Mouse (Mus musculus): ENCODE measurements at regions not wholly inside any gene's neighbourhood (a gene's known extent, or its start where the extent isn't known, plus 50 kb on each side); places are given as distances from the start of the nearest gene placed in this dataset.

DNA sequence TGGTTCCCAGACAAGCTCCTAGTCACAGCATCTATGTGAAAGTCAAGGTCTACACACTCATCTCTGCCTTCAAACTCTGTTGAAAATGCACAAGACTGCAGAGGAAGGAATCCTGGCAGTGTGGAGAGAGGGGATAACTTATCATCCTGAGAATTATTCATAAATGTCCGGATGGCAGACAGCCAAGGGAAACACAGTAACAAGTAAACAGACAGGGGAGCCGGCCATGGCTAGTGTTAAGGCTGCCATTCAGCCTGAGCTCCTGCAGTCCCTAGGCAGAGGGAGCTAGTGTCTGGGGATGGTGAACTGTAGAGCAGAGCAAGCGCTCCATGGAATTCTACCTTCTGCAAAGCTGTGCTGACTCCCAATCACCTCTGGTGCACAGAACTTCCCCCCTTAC, 100.3 kb upstream of the Dazl start:
- Histone ChIP-seq H3K4me3 (replicated peaks; ENCODE audit: low read length) (no peak overlapping the region), H3K4me1 (replicated peaks; ENCODE audit: control insufficient read depth, insufficient read depth, low read length) (no peaks in the 10 kb centered on the region), H3K9me3 (ENCODE audit: control insufficient read depth, low read length) (no peaks in the 10 kb centered on the region), H3K9ac (replicated peaks; ENCODE audit: low read depth, low read length) (no peak overlapping the region), H3K4me2 (ENCODE audit: low read length) (no peak overlapping the region), H3K27ac (ENCODE audit: low read length) (no peak overlapping the region), H3K27me3 (replicated peaks; ENCODE audit: control insufficient read depth, insufficient read depth, low read length) (no peaks in the 10 kb centered on the region), H3K36me3 (ENCODE audit: control insufficient read depth, insufficient read depth) (no peaks in the 10 kb centered on the region)
- 53% methylated on average over 3 of the region's 3 CpGs for WGBS
- ATAC-seq, result peak; percentile 55; the same call in 1 of the 2 replicates

DNA sequence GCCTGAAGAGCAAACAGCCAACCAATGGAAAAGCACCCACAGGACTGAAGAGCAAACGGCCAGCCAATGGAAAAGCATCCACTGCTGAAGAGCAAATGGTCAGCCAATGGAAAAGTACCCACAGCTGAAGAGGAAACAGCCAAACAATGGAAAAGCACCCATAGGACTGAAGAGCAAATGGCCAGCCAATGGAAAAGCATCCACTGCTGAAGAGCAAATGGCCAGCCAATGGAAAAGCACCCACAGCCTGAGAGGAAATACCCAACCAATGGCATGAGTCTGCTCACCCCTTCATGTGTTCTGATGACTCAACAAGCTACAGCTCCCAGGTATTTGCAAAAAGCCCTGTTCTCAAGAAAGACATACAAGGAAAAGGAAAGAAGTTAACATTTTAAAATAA, 101.4 kb upstream of the Dazl start:
- H3K4me2 ChIP-seq (ENCODE audit: low read length), result no peak overlapping the region
- H3K36me3 ChIP-seq (ENCODE audit: control insufficient read depth, insufficient read depth), result no peaks in the 10 kb centered on the region
- H3K27ac ChIP-seq (ENCODE audit: low read length), result no peak overlapping the region
- no peak overlapping the region for H3K9ac ChIP-seq (replicated peaks; ENCODE audit: low read depth, low read length)
- H3K27me3 ChIP-seq (replicated peaks; ENCODE audit: control insufficient read depth, insufficient read depth, low read length), result no peaks in the 10 kb centered on the region
- H3K4me3 ChIP-seq (replicated peaks; ENCODE audit: low read length), result no peak overlapping the region
- ATAC-seq, result no peak
- no peaks in the 10 kb centered on the region for H3K9me3 ChIP-seq (ENCODE audit: control insufficient read depth, low read length)
- no peaks in the 10 kb centered on the region for H3K4me1 ChIP-seq (replicated peaks; ENCODE audit: control insufficient read depth, insufficient read depth, low read length)
- 88% methylated on average over 1 of the region's 1 CpGs for WGBS

DNA sequence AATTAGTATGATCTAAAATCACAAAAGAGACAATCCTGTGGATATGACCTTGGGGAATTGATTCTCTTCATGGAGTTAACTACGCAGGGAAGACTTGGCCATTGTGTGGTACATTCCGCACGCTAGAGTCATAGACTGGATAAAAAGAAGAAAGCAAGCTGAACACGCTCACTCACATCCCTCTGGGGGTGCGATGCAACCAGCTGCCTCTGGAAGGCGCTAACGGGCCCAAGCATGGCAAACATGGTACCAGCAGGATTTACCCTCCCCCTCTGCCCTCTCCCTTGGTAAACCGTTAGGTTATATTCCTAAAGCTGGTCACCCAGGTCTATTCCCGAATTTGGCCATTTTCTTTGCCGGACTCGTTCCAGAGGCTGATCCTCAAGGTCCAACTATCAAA, 102.2 kb upstream of the Dazl start:
- 95% methylated on average over 11 of the region's 11 CpGs for whole genome bisulfite sequencing
- Histone ChIP-seq H3K27ac (ENCODE audit: low read length) (no peak overlapping the region), H3K9ac (replicated peaks; ENCODE audit: low read depth, low read length) (no peak overlapping the region), H3K36me3 (ENCODE audit: control insufficient read depth, insufficient read depth) (no peaks in the 10 kb centered on the region), H3K27me3 (replicated peaks; ENCODE audit: control insufficient read depth, insufficient read depth, low read length) (no peaks in the 10 kb centered on the region), H3K4me1 (replicated peaks; ENCODE audit: control insufficient read depth, insufficient read depth, low read length) (no peaks in the 10 kb centered on the region), H3K4me3 (replicated peaks; ENCODE audit: low read length) (no peak overlapping the region), H3K4me2 (ENCODE audit: low read length) (no peak overlapping the region), H3K9me3 (ENCODE audit: control insufficient read depth, low read length) (no peaks in the 10 kb centered on the region)
- no peak for ATAC-seq

DNA sequence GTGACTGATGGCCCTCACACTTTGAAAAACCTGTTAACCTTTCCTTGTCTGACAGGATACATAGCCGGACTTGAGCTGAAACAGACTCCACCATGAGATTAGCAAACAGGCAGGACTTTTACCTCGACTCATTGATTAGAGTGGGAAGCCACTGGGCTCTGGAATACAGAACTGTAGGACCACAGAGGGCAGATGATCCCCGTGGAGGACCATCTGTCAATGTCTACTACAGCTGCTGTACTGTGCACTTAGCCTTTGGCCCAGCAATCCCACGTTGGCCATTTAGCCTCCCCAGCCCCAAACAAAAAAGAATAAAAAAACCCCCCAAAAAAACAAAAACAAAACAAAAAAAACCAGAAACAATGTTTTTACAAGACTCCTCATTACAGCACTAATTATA, 103.9 kb upstream of the Dazl start:
- ATAC-seq, result no peak
- Histone ChIP-seq H3K4me3 (replicated peaks; ENCODE audit: low read length) (no peak overlapping the region), H3K36me3 (ENCODE audit: control insufficient read depth, insufficient read depth) (no peaks in the 10 kb centered on the region), H3K4me2 (ENCODE audit: low read length) (no peak overlapping the region), H3K27ac (ENCODE audit: low read length) (no peak overlapping the region), H3K9ac (replicated peaks; ENCODE audit: low read depth, low read length) (no peak overlapping the region), H3K9me3 (ENCODE audit: control insufficient read depth, low read length) (no peaks in the 10 kb centered on the region), H3K4me1 (replicated peaks; ENCODE audit: control insufficient read depth, insufficient read depth, low read length) (no peaks in the 10 kb centered on the region), H3K27me3 (replicated peaks; ENCODE audit: control insufficient read depth, insufficient read depth, low read length) (no peaks in the 10 kb centered on the region)
- 73% methylated on average over 4 of the region's 4 CpGs for WGBS

DNA sequence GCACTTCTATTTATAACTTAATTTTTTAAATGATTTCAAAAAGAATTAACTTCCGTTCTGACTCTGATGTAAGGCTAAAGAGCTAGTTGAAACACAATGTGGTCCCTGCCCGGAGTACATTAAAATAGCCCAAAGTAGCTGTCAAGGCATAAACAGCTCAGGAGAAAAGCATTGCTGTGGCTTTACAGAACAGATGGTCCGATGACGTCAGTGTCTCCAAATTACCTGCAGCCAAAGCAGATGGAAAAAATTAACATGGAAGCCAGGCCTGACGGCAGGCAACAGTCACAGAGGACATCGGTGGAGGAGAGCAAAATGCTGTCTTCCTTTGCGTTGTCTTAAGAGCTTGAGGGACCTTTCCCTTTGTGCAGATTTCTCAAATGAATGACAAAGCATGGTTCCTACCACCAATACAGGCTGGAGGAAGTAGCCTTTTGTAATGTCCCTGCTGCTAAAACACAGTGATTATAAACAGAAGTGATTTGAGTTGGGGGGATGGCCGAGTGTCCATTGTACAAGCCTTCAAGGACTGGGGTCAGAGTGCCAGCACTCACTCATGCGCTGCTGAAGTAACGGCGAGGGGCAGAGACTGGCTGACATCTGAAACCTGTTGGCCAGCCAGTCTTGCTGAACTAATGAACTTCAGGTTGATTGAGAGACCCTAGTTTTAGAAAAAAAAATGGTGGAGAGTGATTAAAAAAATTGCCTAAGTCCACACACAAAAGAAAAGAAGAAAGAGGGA, 101.8 kb upstream of the Plcl2 start:
- Histone ChIP-seq H3K4me2 (ENCODE audit: low read length) (no peak overlapping the region), H3K9ac (replicated peaks; ENCODE audit: low read depth, low read length) (no peak overlapping the region), H3K27ac (ENCODE audit: low read length) (peak overlapping the region; percentile 35; the same call in 1 of the 2 replicates), H3K4me1 (replicated peaks; ENCODE audit: control insufficient read depth, insufficient read depth, low read length) (peaks cover 8% of the 10 kb centered on the region), H3K36me3 (ENCODE audit: control insufficient read depth, insufficient read depth) (no peaks in the 10 kb centered on the region), H3K9me3 (ENCODE audit: control insufficient read depth, low read length) (no peaks in the 10 kb centered on the region), H3K27me3 (replicated peaks; ENCODE audit: control insufficient read depth, insufficient read depth, low read length) (no peaks in the 10 kb centered on the region), H3K4me3 (replicated peaks; ENCODE audit: low read length) (no peak overlapping the region)
- ATAC-seq, result peak; percentile 86
- 36% methylated on average over 11 of the region's 11 CpGs for WGBS

DNA sequence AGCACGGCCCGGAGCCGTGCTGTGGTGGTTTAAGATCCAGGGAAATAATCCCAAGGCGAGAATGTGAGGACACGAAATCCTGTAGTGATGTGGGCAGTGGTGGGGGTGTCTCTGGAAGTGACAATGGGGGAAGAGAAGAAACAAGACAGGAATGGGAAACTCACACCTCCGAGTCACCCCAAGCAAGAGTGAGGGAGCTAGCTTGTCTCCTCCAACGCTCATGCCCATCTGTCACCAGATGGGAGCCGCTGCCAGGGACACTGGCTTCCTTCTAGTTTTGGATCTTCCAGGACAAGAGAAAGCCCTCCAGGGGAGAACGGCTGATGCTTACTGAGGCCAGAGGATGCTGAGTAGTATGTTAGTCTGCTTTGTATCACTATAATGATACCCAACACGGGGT, 100.6 kb upstream of the Plcl2 start:
- Histone ChIP-seq H3K4me1 (replicated peaks; ENCODE audit: control insufficient read depth, insufficient read depth, low read length) (peaks cover 8% of the 10 kb centered on the region), H3K4me2 (ENCODE audit: low read length) (no peak overlapping the region), H3K27me3 (replicated peaks; ENCODE audit: control insufficient read depth, insufficient read depth, low read length) (no peaks in the 10 kb centered on the region), H3K36me3 (ENCODE audit: control insufficient read depth, insufficient read depth) (no peaks in the 10 kb centered on the region), H3K9me3 (ENCODE audit: control insufficient read depth, low read length) (no peaks in the 10 kb centered on the region), H3K9ac (replicated peaks; ENCODE audit: low read depth, low read length) (no peak overlapping the region), H3K4me3 (replicated peaks; ENCODE audit: low read length) (no peak overlapping the region), H3K27ac (ENCODE audit: low read length) (no peak overlapping the region)
- WGBS, result 81% methylated on average over 10 of the region's 10 CpGs
- ATAC-seq, result no peak

DNA sequence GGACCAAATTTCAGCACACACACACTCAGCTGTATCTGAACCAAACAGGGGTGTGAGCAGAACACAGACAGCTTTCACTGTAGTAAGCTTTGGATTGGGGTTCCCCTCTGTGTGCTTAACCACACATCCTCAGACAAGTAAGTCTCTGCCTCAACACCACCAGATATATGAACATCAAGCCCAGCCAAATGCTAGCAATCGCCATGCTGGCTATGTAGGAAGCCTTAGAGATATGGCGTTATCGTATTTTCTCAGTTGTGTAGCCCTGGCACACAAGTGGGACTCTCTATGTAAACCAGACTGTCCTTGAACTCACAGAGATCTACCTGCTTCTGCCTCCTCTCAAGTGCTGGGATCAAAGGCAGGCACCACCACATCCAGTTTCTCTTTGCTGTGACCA, 99.9 kb upstream of the Plcl2 start:
- no peak overlapping the region for H3K9ac ChIP-seq (replicated peaks; ENCODE audit: low read depth, low read length)
- H3K36me3 ChIP-seq (ENCODE audit: control insufficient read depth, insufficient read depth), result no peaks in the 10 kb centered on the region
- H3K27me3 ChIP-seq (replicated peaks; ENCODE audit: control insufficient read depth, insufficient read depth, low read length), result no peaks in the 10 kb centered on the region
- WGBS, result 96% methylated on average over 3 of the region's 3 CpGs
- H3K9me3 ChIP-seq (ENCODE audit: control insufficient read depth, low read length), result no peaks in the 10 kb centered on the region
- no peak overlapping the region for H3K4me3 ChIP-seq (replicated peaks; ENCODE audit: low read length)
- peaks cover 8% of the 10 kb centered on the region for H3K4me1 ChIP-seq (replicated peaks; ENCODE audit: control insufficient read depth, insufficient read depth, low read length)
- no peak overlapping the region for H3K4me2 ChIP-seq (ENCODE audit: low read length)
- H3K27ac ChIP-seq (ENCODE audit: low read length), result no peak overlapping the region
- ATAC-seq, result no peak

DNA sequence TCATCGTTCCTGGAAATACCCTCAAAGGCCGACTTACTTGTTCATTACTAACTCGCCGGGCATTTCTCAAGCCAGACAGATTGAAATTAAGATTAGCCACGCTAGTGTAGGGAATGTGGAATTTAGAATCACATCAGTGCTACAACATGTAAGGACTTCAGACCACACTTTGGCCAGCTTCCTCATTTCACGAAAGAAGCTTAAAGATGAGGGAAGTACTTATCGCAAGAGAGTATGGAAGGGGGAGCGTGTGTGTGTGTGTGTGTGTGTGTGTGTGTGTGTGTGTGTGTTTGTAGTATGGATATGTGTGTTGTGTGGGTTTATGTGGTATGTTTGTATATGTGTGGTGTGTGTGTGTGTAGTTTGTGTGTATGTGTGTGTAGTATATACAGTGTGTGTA, 99.3 kb upstream of the Plcl2 start:
- no peak for ATAC-seq
- Histone ChIP-seq H3K27me3 (replicated peaks; ENCODE audit: control insufficient read depth, insufficient read depth, low read length) (no peaks in the 10 kb centered on the region), H3K9ac (replicated peaks; ENCODE audit: low read depth, low read length) (no peak overlapping the region), H3K4me2 (ENCODE audit: low read length) (no peak overlapping the region), H3K4me3 (replicated peaks; ENCODE audit: low read length) (no peak overlapping the region), H3K4me1 (replicated peaks; ENCODE audit: control insufficient read depth, insufficient read depth, low read length) (peaks cover 8% of the 10 kb centered on the region), H3K9me3 (ENCODE audit: control insufficient read depth, low read length) (no peaks in the 10 kb centered on the region), H3K36me3 (ENCODE audit: control insufficient read depth, insufficient read depth) (no peaks in the 10 kb centered on the region), H3K27ac (ENCODE audit: low read length) (no peak overlapping the region)
- WGBS, result 94% methylated on average over 8 of the region's 8 CpGs

DNA sequence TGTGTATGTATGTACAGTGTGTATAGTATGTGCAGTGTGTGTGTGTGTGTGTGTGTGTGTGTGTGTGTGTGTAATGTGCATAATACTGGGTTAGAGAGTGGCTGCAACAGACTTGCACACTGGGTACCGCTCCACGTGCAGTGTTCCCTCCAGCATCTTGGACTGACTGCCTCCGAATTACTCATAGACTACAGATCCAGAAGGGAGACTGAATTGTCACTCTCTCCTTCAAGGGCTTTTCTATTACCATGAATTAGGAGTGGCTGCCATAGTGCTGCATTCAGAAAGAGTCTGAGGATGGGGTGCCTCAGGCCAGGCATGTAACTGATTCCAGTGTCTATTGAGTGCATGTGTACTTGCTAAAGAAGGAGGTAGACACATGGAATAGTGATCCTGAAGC, 98.9 kb upstream of the Plcl2 start:
- H3K9me3 ChIP-seq (ENCODE audit: control insufficient read depth, low read length), result no peaks in the 10 kb centered on the region
- ATAC-seq, result no peak
- 92% methylated on average over 3 of the region's 3 CpGs for WGBS
- H3K4me1 ChIP-seq (replicated peaks; ENCODE audit: control insufficient read depth, insufficient read depth, low read length), result peaks cover 8% of the 10 kb centered on the region
- no peaks in the 10 kb centered on the region for H3K27me3 ChIP-seq (replicated peaks; ENCODE audit: control insufficient read depth, insufficient read depth, low read length)
- H3K4me2 ChIP-seq (ENCODE audit: low read length), result no peak overlapping the region
- H3K9ac ChIP-seq (replicated peaks; ENCODE audit: low read depth, low read length), result no peak overlapping the region
- no peak overlapping the region for H3K4me3 ChIP-seq (replicated peaks; ENCODE audit: low read length)
- no peak overlapping the region for H3K27ac ChIP-seq (ENCODE audit: low read length)
- H3K36me3 ChIP-seq (ENCODE audit: control insufficient read depth, insufficient read depth), result no peaks in the 10 kb centered on the region

DNA sequence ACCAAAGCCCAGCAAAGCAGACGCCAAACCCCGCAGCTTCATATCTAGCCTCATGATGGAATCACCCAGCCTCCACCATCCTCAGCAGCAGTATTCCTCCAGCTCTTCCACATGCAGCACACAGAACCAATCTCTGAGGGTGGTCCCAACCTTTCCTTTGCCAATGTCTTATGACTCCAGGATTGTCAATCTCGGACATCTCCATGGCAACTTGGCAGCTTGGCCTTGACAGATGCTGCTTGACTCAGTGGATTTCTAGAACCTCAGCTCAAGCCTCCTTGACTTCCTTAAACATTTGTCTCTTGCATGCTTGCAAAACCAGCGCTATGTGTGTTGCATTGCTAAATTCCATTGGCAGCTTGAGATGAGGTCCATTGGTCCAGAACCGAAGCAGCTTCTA, 96.8 kb upstream of the Plcl2 start:
- no peaks in the 10 kb centered on the region for H3K36me3 ChIP-seq (ENCODE audit: control insufficient read depth, insufficient read depth)
- H3K4me1 ChIP-seq (replicated peaks; ENCODE audit: control insufficient read depth, insufficient read depth, low read length), result peaks cover 3% of the 10 kb centered on the region
- H3K27me3 ChIP-seq (replicated peaks; ENCODE audit: control insufficient read depth, insufficient read depth, low read length), result no peaks in the 10 kb centered on the region
- no peak overlapping the region for H3K4me2 ChIP-seq (ENCODE audit: low read length)
- H3K4me3 ChIP-seq (replicated peaks; ENCODE audit: low read length), result no peak overlapping the region
- no peak overlapping the region for H3K9ac ChIP-seq (replicated peaks; ENCODE audit: low read depth, low read length)
- no peak overlapping the region for H3K27ac ChIP-seq (ENCODE audit: low read length)
- ATAC-seq, result no peak
- 84% methylated on average over 5 of the region's 5 CpGs for WGBS
- no peaks in the 10 kb centered on the region for H3K9me3 ChIP-seq (ENCODE audit: control insufficient read depth, low read length)

Data from forebrain, embryonic 16.5 days (tissue).